Mouse (Mus musculus): ENCODE data around the gene 1600014C10Rik. TPM values are rescaled to one million over a fixed set of nuclear protein-coding genes. Genes with fewer than 3 reads are reported as not detected.

The 1600014C10Rik gene
- total and polyA plus RNA-seq, 2 experiments from 2014 or later = 30.3 to 44.0 TPM

- Histone ChIP-seq H3K9me3 (ENCODE audit: low read length) (no peaks in the 10 kb centered on the region), H3K4me3 (ENCODE audit: low read depth, low read length) (no peak overlapping the region), H3K4me2 (ENCODE audit: low read depth, low read length, poor library complexity, severe bottlenecking) (no peak overlapping the region), H3K36me3 (ENCODE audit: insufficient read depth, low read length) (no peaks in the 10 kb centered on the region), H3K27me3 (ENCODE audit: insufficient read depth, low read length) (no peaks in the 10 kb centered on the region), H3K9ac (replicated peaks; ENCODE audit: low read length, poor library complexity, severe bottlenecking) (no peak overlapping the region), H3K27ac (ENCODE audit: low read depth, low read length) (no peak overlapping the region), H3K4me1 (ENCODE audit: insufficient read depth, low read length) (peaks cover 8% of the 10 kb centered on the region; the same call in 1 of the 2 replicates)
- ATAC-seq (ENCODE audit: low FRiP score) = no peak
- 90% methylated on average over 13 of the region's 13 CpGs for WGBS
- no peak for DNase-seq (ENCODE audit: low spot score)
- no peak for TF ChIP-seq CTCF (IDR thresholded peaks at IDR 0.05)
These were observed 41.8 kb downstream of the 1600014C10Rik start for GRCm38 (mm10) chr7:38224577-38225369.

DNA sequence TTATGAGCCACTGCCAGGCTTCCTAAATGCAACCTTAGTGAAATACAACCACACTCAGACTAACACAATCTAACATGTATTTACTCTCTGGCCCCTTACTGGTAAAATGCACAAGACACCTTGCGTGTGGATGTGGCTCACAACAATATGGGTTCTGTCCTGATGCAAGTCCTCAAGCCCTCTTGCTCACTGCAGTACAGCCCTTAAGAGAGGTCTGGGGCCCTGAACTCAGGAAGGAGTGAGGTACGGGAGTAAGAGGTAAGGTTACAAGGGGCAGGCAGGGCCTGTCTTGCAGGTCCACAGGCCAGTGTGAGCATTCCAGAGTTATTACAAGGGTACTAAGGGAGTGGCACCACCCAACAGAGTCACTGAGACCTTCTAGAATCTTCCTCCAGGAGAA is 43.2 kb downstream of the 1600014C10Rik start:
- no peak overlapping the region for H3K4me2 ChIP-seq (ENCODE audit: low read depth, low read length, poor library complexity, severe bottlenecking)
- 91% methylated on average over 2 of the region's 2 CpGs for WGBS
- no peak overlapping the region for H3K27ac ChIP-seq (ENCODE audit: low read depth, low read length)

GRCm38 (mm10) chr7:38227181-38227899 is 44.3 kb downstream of the 1600014C10Rik start:
- peaks cover 8% of the 10 kb centered on the region; the same call in 1 of the 2 replicates for H3K4me1 ChIP-seq (ENCODE audit: insufficient read depth, low read length)
- peak; percentile 23; the same call in 1 of the 2 replicates for TF ChIP-seq CTCF (IDR thresholded peaks at IDR 0.05)
- no peaks in the 10 kb centered on the region for H3K36me3 ChIP-seq (ENCODE audit: insufficient read depth, low read length)
- no peaks in the 10 kb centered on the region for H3K9me3 ChIP-seq (ENCODE audit: low read length)
- ATAC-seq (ENCODE audit: low FRiP score) (peak; percentile 38), DNase-seq (ENCODE audit: low spot score) (peak; percentile 70)
- H3K27ac ChIP-seq (ENCODE audit: low read depth, low read length) = no peak overlapping the region
- H3K4me2 ChIP-seq (ENCODE audit: low read depth, low read length, poor library complexity, severe bottlenecking) = peak overlapping the region; percentile 98
- H3K27me3 ChIP-seq (ENCODE audit: insufficient read depth, low read length) = 0 out of 2 replicates have a peak, but pooled peaks cover 3% of the 10 kb centered on the region
- WGBS = 2% methylated on average over 25 of the region's 25 CpGs
- H3K9ac ChIP-seq (replicated peaks; ENCODE audit: low read length, poor library complexity, severe bottlenecking) = peak overlapping the region; percentile 44; the same call in 1 of the 2 replicates
- peak overlapping the region; percentile 49 for H3K4me3 ChIP-seq (ENCODE audit: low read depth, low read length)

More for the DNA sequence above, 43.2 kb downstream of the 1600014C10Rik start:
- DNase-seq (ENCODE audit: low spot score) (no peak), ATAC-seq (ENCODE audit: low FRiP score) (no peak)
- Histone ChIP-seq H3K4me3 (ENCODE audit: low read depth, low read length) (no peak overlapping the region), H3K4me1 (ENCODE audit: insufficient read depth, low read length) (peaks cover 8% of the 10 kb centered on the region; the same call in 1 of the 2 replicates), H3K36me3 (ENCODE audit: insufficient read depth, low read length) (no peaks in the 10 kb centered on the region), H3K9ac (replicated peaks; ENCODE audit: low read length, poor library complexity, severe bottlenecking) (no peak overlapping the region), H3K27me3 (ENCODE audit: insufficient read depth, low read length) (0 out of 2 replicates have a peak, but pooled peaks cover 3% of the 10 kb centered on the region), H3K9me3 (ENCODE audit: low read length) (no peaks in the 10 kb centered on the region)
- TF ChIP-seq CTCF (IDR thresholded peaks at IDR 0.05) = no peak

DNA sequence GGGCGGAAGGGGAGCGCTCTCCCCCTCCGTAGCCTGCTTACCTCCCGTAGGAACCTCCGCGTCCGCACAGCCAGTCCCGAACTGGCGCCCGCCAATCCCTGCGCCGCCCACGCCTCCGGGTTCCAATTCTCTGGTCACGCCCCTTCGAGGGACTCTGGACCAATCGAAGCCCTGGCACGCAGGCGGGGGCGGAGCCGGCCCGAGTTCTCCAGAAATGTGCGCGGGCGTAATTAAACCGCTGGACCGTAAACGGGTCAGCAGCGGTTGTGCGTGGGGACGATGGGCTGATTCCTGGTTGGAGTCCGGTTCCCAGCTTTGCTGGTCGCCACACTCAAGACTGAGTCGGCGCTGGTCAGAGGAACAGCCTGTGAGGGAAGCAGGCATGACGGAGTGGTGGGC is 44.9 kb downstream of the 1600014C10Rik start, which contains the start of gene Plekhf1:
TSS of gene Plekhf1 (minus strand) at position 117 of the 399 bp plus-strand sequence.
- DNase-seq (ENCODE audit: low spot score) (peak; percentile 83), ATAC-seq (ENCODE audit: low FRiP score) (peak; percentile 91)
- Histone ChIP-seq H3K27me3 (ENCODE audit: insufficient read depth, low read length) (0 out of 2 replicates have a peak, but pooled peaks cover 3% of the 10 kb centered on the region), H3K4me2 (ENCODE audit: low read depth, low read length, poor library complexity, severe bottlenecking) (peak within 1 kb of the TSS; percentile 98), H3K4me3 (ENCODE audit: low read depth, low read length) (peak within 1 kb of the TSS; percentile 49), H3K9ac (replicated peaks; ENCODE audit: low read length, poor library complexity, severe bottlenecking) (peak within 1 kb of the TSS; percentile 44; the same call in 1 of the 2 replicates), H3K36me3 (ENCODE audit: insufficient read depth, low read length) (no peaks in the 10 kb centered on the region), H3K9me3 (ENCODE audit: low read length) (no peaks in the 10 kb centered on the region), H3K4me1 (ENCODE audit: insufficient read depth, low read length) (peaks cover 8% of the 10 kb centered on the region; the same call in 1 of the 2 replicates), H3K27ac (ENCODE audit: low read depth, low read length) (no peak within 1 kb of the TSS)
- WGBS = under 1% methylated on average over 32 of the region's 36 CpGs
- TF ChIP-seq CTCF (IDR thresholded peaks at IDR 0.05) = no peak

GRCm38 (mm10) chr7:38228329-38228728 is 45.3 kb downstream of the 1600014C10Rik start:
- ATAC-seq (ENCODE audit: low FRiP score) (no peak; the same call in 1 of the 2 replicates), DNase-seq (ENCODE audit: low spot score) (no peak)
- no peaks in the 10 kb centered on the region for H3K9me3 ChIP-seq (ENCODE audit: low read length)
- no peaks in the 10 kb centered on the region for H3K36me3 ChIP-seq (ENCODE audit: insufficient read depth, low read length)
- H3K4me3 ChIP-seq (ENCODE audit: low read depth, low read length) = peak overlapping the region; percentile 49
- peaks cover 8% of the 10 kb centered on the region; the same call in 1 of the 2 replicates for H3K4me1 ChIP-seq (ENCODE audit: insufficient read depth, low read length)
- H3K9ac ChIP-seq (replicated peaks; ENCODE audit: low read length, poor library complexity, severe bottlenecking) = no peak overlapping the region
- H3K27me3 ChIP-seq (ENCODE audit: insufficient read depth, low read length) = 0 out of 2 replicates have a peak, but pooled peaks cover 3% of the 10 kb centered on the region
- peak overlapping the region; percentile 98 for H3K4me2 ChIP-seq (ENCODE audit: low read depth, low read length, poor library complexity, severe bottlenecking)
- TF ChIP-seq CTCF (IDR thresholded peaks at IDR 0.05) = no peak
- no peak overlapping the region for H3K27ac ChIP-seq (ENCODE audit: low read depth, low read length)
- 28% methylated on average over 8 of the region's 8 CpGs for WGBS

All from midbrain, postnatal 0 days (tissue).